Mouse (Mus musculus) heart, embryonic 13.5 days (tissue): Measurements from ENCODE around the gene Trim11. TPM values are rescaled to one million over a fixed set of nuclear protein-coding genes. Genes with fewer than 3 reads are reported as not detected.

ENCODE experiments used
- ATAC-seq: fragments of 200-750 bp; cut with Nextera tagmentation; 2 replicates; pipeline ENCODE4 v1.8.0; 2017; ENCODE audit warnings: moderate TSS enrichment; ENCODE audit not compliant: insufficient number of reproducible peaks, low FRiP score, low TSS enrichment; ENCODE audit errors: extremely low read depth
- H3K27ac ChIP-seq: fragments of 300-500 bp; sonication (generic); replicated peaks from 2 replicates; pipeline ENCODE4 v1.5.1; 2015; ENCODE audit warnings: moderate library complexity, mild to moderate bottlenecking, inconsistent platforms
- H3K27me3 ChIP-seq: fragments of 300-500 bp; sonication (generic); replicated peaks from 2 replicates; pipeline ENCODE4 v1.6.1; 2015; ENCODE audit warnings: mild to moderate bottlenecking, inconsistent platforms
- H3K36me3 ChIP-seq: fragments of 300-500 bp; sonication (generic); 2 replicates; pipeline ENCODE4 v1.6.1; 2015; ENCODE audit warnings: mild to moderate bottlenecking, inconsistent platforms
- H3K4me1 ChIP-seq: fragments of 300-500 bp; sonication (generic); 2 replicates; pipeline ENCODE4 v1.6.1; 2015; ENCODE audit warnings: inconsistent platforms
- H3K4me2 ChIP-seq: fragments of 300-500 bp; sonication (generic); 2 replicates; pipeline ENCODE4 v1.6.1; 2015; ENCODE audit warnings: inconsistent platforms, mild to moderate bottlenecking, moderate library complexity
- H3K4me3 ChIP-seq: fragments of 300-500 bp; sonication (generic); 2 replicates; pipeline ENCODE4 v1.5.1; 2015; ENCODE audit warnings: moderate library complexity, mild to moderate bottlenecking, inconsistent platforms
- H3K9ac ChIP-seq: fragments of 300-500 bp; sonication (generic); 2 replicates; pipeline ENCODE4 v1.6.1; 2015; ENCODE audit warnings: inconsistent platforms, mild to moderate bottlenecking, moderate library complexity
- H3K9me3 ChIP-seq: fragments of 300-500 bp; sonication (generic); 2 replicates; pipeline ENCODE4 v1.6.1; 2016; ENCODE audit warnings: inconsistent platforms
- WGBS: fragments of 180-500 bp; shearing (Covaris S2); methylation state at CpG from one replicate; pipeline ENCODE4 v1.1.7; 2015; ENCODE audit warnings: mixed read lengths; 5-methylcytosine and 5-hydroxymethylcytosine counted together
- polyA plus RNA-seq: library from polyadenylated mRNA; unstranded; fragments of >200 nt; fragmentation: Nextera tagmentation; extraction: Ambion mirVana; gene quantifications from 2 replicates; pipeline ENCODE4 v1.2.1, GENCODE M21; 2015

The Trim11 gene
- 25.6 and 28.2 TPM in 2 replicates for polyA plus RNA-seq

GRCm38 (mm10) chr11:58978027-58978705 lies at the start of gene Trim11:
TSS of gene Trim11 (plus strand) at chr11:58978093.
- Histone ChIP-seq H3K9ac (peak within 1 kb of the TSS; percentile 99), H3K4me3 (peak within 1 kb of the TSS; percentile 100), H3K27ac (peak within 1 kb of the TSS; percentile 87), H3K27me3 (no peaks in the 10 kb centered on the region), H3K4me2 (peak within 1 kb of the TSS; percentile 86), H3K4me1 (peaks cover 61% of the 10 kb centered on the region), H3K36me3 (peaks cover 24% of the 10 kb centered on the region), H3K9me3 (no peaks in the 10 kb centered on the region)
- ATAC-seq: 0 out of 2 replicates have a peak, but pooled peaks have one; percentile 54
- WGBS: under 1% methylated on average over 64 of the region's 64 CpGs

DNA sequence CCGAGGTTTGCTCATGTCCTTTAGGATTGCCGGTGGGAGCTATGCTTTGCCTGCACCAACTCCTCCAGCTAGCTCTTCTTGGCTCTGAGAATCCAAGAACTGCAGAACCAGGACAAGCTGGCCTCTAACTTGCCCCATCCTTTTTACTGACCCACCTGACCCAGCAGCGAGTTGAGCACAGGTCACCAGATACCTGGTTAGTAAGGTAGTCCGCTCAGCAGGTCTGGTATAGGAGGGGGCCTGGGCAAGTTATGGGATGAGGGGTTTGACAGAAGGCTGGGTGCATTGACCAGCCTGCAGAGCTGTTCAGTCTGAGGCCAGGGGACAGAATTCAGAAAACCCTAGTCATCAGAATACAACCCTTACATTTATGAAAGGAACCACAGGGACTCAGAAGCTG lies 48.8 kb upstream of the Trim11 start:
- whole genome bisulfite sequencing: 57% methylated on average over 4 of the region's 4 CpGs
- Histone ChIP-seq H3K27ac (no peak overlapping the region), H3K4me2 (no peak overlapping the region), H3K36me3 (peaks cover 33% of the 10 kb centered on the region), H3K9ac (no peak overlapping the region), H3K4me1 (peaks cover 12% of the 10 kb centered on the region), H3K9me3 (no peaks in the 10 kb centered on the region), H3K27me3 (0 out of 2 replicates have a peak, but pooled peaks cover 2% of the 10 kb centered on the region), H3K4me3 (no peak overlapping the region)
- ATAC-seq: no peak

- Histone ChIP-seq H3K4me1 (peaks cover 12% of the 10 kb centered on the region), H3K9ac (0 out of 2 replicates have a peak overlapping the region, but pooled peaks have one; percentile 1), H3K4me2 (no peak overlapping the region), H3K27me3 (0 out of 2 replicates have a peak, but pooled peaks cover 2% of the 10 kb centered on the region), H3K36me3 (peaks cover 39% of the 10 kb centered on the region), H3K9me3 (no peaks in the 10 kb centered on the region), H3K27ac (no peak overlapping the region), H3K4me3 (no peak overlapping the region)
- ATAC-seq: no peak
- WGBS: 59% methylated on average over 3 of the region's 3 CpGs
Observed at GRCm38 (mm10) chr11:58929641-58930040, 48.3 kb upstream of the Trim11 start.

DNA sequence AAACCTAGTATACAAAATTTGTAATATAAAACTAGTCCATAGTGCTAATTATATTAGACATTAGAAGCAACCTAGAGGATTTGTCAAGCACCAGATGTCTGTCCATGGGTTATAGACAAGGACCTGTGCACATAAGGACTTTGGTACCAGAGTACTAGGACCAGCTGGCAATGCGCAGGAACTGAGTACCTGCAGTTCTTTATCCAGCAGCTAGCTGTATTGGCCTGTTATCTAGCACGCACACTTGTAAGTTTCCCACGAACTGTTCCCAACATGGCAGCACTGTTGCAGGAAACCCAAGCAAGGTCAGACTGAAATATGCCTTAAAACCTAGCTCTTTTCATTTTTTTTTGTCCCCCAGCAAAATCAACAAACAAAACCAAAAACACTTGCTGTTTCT lies 47.6 kb upstream of the Trim11 start:
- Histone ChIP-seq H3K27me3 (0 out of 2 replicates have a peak, but pooled peaks cover 2% of the 10 kb centered on the region), H3K36me3 (peaks cover 44% of the 10 kb centered on the region), H3K4me1 (peaks cover 12% of the 10 kb centered on the region), H3K4me3 (no peak overlapping the region), H3K27ac (no peak overlapping the region), H3K4me2 (no peak overlapping the region), H3K9ac (no peak overlapping the region), H3K9me3 (no peaks in the 10 kb centered on the region)
- 72% methylated on average over 3 of the region's 3 CpGs for WGBS
- no peak for ATAC-seq

GRCm38 (mm10) chr11:58931576-58931975 lies 46.3 kb upstream of the Trim11 start:
- H3K36me3 ChIP-seq: peaks cover 56% of the 10 kb centered on the region
- WGBS: 77% methylated on average over 4 of the region's 4 CpGs
- no peaks in the 10 kb centered on the region for H3K27me3 ChIP-seq
- H3K27ac ChIP-seq: no peak overlapping the region
- H3K4me2 ChIP-seq: no peak overlapping the region
- no peaks in the 10 kb centered on the region for H3K9me3 ChIP-seq
- H3K9ac ChIP-seq: no peak overlapping the region
- ATAC-seq: no peak
- H3K4me1 ChIP-seq: peaks cover 17% of the 10 kb centered on the region
- no peak overlapping the region for H3K4me3 ChIP-seq

- peaks cover 26% of the 10 kb centered on the region for H3K4me1 ChIP-seq
- H3K27me3 ChIP-seq: peaks cover 4% of the 10 kb centered on the region; the same call in 1 of the 2 replicates
- H3K9me3 ChIP-seq: no peaks in the 10 kb centered on the region
- H3K9ac ChIP-seq: peak overlapping the region; percentile 96
- H3K36me3 ChIP-seq: peaks cover 39% of the 10 kb centered on the region
- peak overlapping the region; percentile 88 for H3K4me3 ChIP-seq
- no peak for ATAC-seq
- H3K27ac ChIP-seq: peak overlapping the region; percentile 88
- peak overlapping the region; percentile 93 for H3K4me2 ChIP-seq
- 1% methylated on average over 13 of the region's 13 CpGs for WGBS
Observed at GRCm38 (mm10) chr11:58937909-58938308, 40.0 kb upstream of the Trim11 start.

GRCm38 (mm10) chr11:58938322-58939087 lies 39.4 kb upstream of the Trim11 start, which contains the start of gene Rnf187:
TSS of gene Rnf187 (minus strand) at chr11:58938916.
- under 1% methylated on average over 85 of the region's 95 CpGs for WGBS
- peak within 1 kb of the TSS; percentile 88 for H3K27ac ChIP-seq

DNA sequence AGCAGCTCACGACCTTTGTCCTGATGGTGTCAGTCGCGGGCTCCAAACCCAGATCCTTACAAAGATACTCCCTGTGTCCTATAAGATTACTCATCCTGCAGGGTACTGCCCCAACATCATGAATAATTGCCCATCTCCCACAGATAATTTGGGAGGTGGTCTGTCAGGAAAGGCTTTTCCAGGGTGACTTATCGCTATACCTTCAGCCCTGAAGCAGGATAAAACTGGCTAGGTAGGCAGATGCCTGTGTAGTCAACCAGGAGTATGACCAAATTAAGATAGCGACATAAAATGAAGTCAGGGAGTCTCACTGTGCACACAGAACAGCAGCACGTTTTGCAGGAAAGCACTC lies 38.8 kb upstream of the Trim11 start:
- peak overlapping the region; percentile 88 for H3K4me3 ChIP-seq
- 22% methylated on average over 6 of the region's 6 CpGs for WGBS

More at GRCm38 (mm10) chr11:58938322-58939087, 39.4 kb upstream of the Trim11 start, which contains the start of gene Rnf187:
- Histone ChIP-seq H3K4me1 (peaks cover 26% of the 10 kb centered on the region), H3K4me2 (peak within 1 kb of the TSS; percentile 93), H3K27me3 (peaks cover 9% of the 10 kb centered on the region), H3K9ac (peak within 1 kb of the TSS; percentile 96), H3K36me3 (peaks cover 33% of the 10 kb centered on the region), H3K9me3 (no peaks in the 10 kb centered on the region), H3K4me3 (peak within 1 kb of the TSS; percentile 88)
- peak; percentile 85 for ATAC-seq

GRCm38 (mm10) chr11:58944136-58944535 lies 33.8 kb upstream of the Trim11 start:
- H3K36me3 ChIP-seq: no peaks in the 10 kb centered on the region
- H3K4me3 ChIP-seq: no peak overlapping the region
- H3K9me3 ChIP-seq: no peaks in the 10 kb centered on the region
- no peak for ATAC-seq
- H3K9ac ChIP-seq: no peak overlapping the region
- H3K27me3 ChIP-seq: peaks cover 59% of the 10 kb centered on the region
- 72% methylated on average over 5 of the region's 5 CpGs for WGBS
- H3K27ac ChIP-seq: no peak overlapping the region
- H3K4me1 ChIP-seq: peaks cover 17% of the 10 kb centered on the region
- H3K4me2 ChIP-seq: no peak overlapping the region

More for the DNA sequence above, 38.8 kb upstream of the Trim11 start:
- Histone ChIP-seq H3K4me2 (peak overlapping the region; percentile 93), H3K9ac (peak overlapping the region; percentile 96), H3K27me3 (peaks cover 14% of the 10 kb centered on the region), H3K27ac (peak overlapping the region; percentile 88), H3K36me3 (peaks cover 27% of the 10 kb centered on the region), H3K4me1 (peaks cover 26% of the 10 kb centered on the region), H3K9me3 (no peaks in the 10 kb centered on the region)
- ATAC-seq: no peak

DNA sequence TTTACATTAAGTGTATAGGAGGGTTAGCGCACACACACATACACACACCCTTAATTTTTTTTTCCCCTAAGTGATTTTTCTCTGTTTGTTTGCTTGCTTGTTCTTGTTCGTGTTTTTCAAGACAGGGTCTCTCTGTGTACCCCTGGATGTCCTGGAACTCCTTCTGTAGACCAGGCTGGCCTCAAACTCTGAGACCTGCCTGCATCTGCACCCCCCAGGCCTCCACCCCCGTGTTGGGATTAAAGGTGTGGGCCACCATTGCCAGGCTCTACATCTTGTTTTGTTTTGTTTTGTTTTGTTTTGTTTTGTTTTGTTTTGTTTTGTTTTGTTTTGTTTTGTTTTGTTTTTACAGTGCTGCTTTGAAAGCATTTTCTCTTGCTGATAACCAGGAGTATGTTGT lies 30.6 kb upstream of the Trim11 start:
- ATAC-seq: no peak
- WGBS: 74% methylated on average over 3 of the region's 3 CpGs
- Histone ChIP-seq H3K4me2 (peak overlapping the region; percentile 73; the same call in 1 of the 2 replicates), H3K36me3 (no peaks in the 10 kb centered on the region), H3K9me3 (no peaks in the 10 kb centered on the region), H3K27me3 (peaks cover 82% of the 10 kb centered on the region), H3K4me1 (peaks cover 17% of the 10 kb centered on the region), H3K9ac (no peak overlapping the region), H3K4me3 (no peak overlapping the region), H3K27ac (no peak overlapping the region)

GRCm38 (mm10) chr11:58947798-58948528 lies 29.9 kb upstream of the Trim11 start:
- ATAC-seq: no peak
- Histone ChIP-seq H3K4me3 (peak overlapping the region; percentile 52), H3K36me3 (no peaks in the 10 kb centered on the region), H3K27me3 (peaks cover 82% of the 10 kb centered on the region), H3K9me3 (no peaks in the 10 kb centered on the region), H3K9ac (peak overlapping the region; percentile 71), H3K27ac (peak overlapping the region; percentile 73), H3K4me2 (peak overlapping the region; percentile 73), H3K4me1 (peaks cover 20% of the 10 kb centered on the region)
- 18% methylated on average over 23 of the region's 23 CpGs for WGBS
